Mouse (Mus musculus): Measurements from ENCODE around the gene Mphosph10.

The Mphosph10 gene

GRCm38 (mm10) chr7:64392122-64392818 is at the start of gene Mphosph10, which contains the start of gene Mcee:
TSS of gene Mphosph10 (minus strand) at chr7:64392268.
TSS of gene Mcee (plus strand) at chr7:64392607.
- peak; percentile 97 for DNase-seq (ENCODE audit: low spot score)

DNA sequence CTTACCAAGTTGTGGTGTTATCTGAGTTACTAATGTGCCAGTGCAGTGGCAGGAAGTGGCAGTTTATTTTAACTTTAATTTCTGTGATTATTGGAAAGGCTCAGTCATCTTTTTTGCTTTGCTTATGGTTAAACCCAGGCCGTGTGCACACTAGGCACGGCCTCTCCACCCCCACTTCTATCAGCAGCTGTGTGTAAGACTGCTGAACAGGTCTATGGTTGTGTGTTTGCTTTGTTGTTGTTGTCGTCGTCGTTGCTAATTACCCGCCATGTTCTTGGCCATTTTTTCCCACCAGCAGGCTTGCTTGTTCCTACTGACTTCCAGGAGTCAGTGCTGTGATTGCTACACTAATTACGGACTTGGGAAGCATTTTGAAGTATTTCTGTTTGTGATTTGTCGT is 48.5 kb upstream of the Mphosph10 start:
- no peak for DNase-seq (ENCODE audit: low spot score)

DNA sequence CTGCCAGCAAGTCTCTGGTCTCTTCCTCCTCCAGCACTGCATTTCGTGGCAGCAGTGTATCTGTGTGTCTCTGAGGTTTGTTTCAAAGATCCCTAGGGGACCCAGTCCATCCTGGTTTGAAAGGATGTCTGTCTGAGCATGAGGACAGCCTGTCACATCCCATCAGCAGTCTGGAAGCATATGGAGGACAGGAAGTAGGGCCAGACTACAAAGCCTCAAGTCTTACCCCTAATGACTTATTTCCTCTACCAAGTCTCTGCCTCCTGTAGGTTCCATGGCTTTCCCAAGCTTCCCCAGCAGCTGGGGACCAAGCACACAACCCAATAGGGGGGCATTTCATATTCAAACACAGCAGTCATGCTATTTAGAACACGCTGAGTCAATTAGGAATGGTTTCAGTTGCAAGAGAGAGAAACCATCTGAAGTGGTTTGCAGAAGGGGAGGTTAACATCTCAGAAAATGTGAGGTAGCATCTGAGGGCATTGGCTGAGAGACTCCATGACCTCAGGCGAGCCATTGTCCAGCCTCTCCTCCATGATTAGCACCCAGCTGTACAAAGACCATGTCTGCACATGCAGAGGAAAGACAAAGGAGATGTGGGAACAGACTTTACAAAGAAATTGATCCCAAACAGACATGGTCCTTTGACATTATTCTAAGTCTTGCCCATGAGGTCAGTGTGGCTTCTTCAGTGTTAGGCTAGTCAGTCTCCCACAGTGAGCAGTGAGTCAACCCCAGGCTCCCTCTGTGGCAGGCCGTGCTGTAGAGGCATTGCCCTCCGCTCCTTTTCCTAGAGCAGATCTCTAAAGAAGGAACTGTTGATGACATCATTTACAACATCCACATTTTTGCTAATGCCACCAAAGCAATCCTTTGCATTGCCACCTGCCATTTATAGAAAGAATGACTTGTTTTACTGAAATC is 47.8 kb upstream of the Mphosph10 start:
- no peak for DNase-seq (ENCODE audit: low spot score)

DNA sequence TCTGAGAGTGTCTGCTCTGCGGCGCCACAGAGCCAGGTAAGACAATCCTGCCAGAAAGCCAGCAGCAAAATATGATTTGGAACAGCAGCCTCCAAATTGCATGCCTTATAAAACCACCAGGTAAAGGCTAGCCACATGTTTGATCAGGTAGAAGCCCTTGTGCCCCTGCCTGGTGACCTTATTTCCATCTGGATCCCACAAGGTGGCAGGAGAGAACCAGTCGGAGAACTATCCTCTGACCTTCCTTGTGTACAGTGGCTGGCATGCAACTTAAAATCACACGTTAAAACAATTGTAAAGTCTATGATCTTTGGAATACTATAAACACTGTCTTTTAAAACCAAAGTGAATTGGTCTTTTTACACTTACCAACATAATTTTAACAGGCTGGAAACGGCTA is 32.8 kb upstream of the Mphosph10 start:
- DNase-seq (ENCODE audit: low spot score): no peak

DNA sequence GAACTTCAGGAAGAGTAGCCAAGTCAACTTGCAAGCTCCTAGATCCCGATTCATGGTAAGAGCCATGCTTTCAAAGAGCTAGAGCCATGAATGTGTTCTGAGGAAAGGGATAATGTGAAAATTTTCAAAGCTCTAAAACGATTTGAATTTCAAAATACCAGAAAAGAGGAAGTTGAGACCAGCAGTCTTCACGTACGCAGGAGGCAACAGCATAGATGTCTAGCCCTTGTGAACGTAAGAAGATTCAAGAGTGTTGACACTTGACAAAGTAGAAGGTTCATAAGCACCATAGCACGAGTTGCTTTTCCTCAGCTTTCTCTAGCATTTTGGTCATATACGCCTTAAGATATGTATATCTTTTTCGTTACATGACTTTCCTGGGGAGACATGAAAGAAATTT is 11.9 kb upstream of the Mphosph10 start:
- DNase-seq (ENCODE audit: low spot score): no peak

- no peak for DNase-seq (ENCODE audit: low spot score)
Measured at GRCm38 (mm10) chr7:64402452-64402851, 10.4 kb upstream of the Mphosph10 start.

GRCm38 (mm10) chr7:64400725-64401124 is 8.7 kb upstream of the Mphosph10 start:
- DNase-seq (ENCODE audit: low spot score): no peak

- DNase-seq (ENCODE audit: low spot score): no peak
Measured at GRCm38 (mm10) chr7:64392819-64393151, 717 bp upstream of the Mphosph10 start.

- peak; percentile 31 for DNase-seq (ENCODE audit: low spot score)
Measured at GRCm38 (mm10) chr7:64391479-64391878, 589 bp downstream of the Mphosph10 start.

- DNase-seq (ENCODE audit: low spot score): peak; percentile 83
Measured at GRCm38 (mm10) chr7:64373830-64374562, 18.1 kb downstream of the Mphosph10 start, which contains the start of gene Fan1. TSS of gene Fan1 (minus strand) at chr7:64374095.

DNA sequence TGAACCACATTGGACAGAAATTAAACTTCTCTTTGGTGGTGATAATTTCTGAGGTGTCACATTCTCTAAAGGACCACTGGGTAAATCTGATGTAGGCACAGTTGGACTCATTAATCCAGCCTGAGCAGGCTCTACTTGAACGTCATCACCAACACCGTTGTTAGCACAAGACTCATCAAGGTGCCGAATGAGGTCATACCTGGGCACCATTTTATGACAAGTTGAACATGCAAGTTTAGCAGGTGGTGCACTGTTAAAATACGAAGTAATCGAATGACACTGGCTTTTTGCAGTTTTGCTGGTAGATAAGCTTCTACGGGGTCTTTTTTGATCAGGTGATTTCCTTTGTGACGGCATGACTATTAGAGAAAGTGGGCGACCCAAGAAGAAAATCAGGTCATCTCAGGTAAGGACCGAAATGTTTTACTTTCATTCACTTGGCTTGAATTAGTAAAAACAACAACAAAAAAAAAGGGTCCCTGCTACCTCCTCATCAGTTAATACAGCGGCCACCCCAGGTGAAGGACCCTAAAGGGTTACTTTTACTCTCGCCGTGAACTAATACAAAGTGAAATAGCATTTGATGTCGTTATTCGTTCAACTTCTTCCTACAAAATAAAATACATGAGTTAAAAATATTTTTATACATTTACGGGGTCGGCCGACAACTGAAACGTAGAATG is 18.8 kb downstream of the Mphosph10 start:
- DNase-seq (ENCODE audit: low spot score): no peak

GRCm38 (mm10) chr7:64371940-64372878 is 19.9 kb downstream of the Mphosph10 start:
- no peak for DNase-seq (ENCODE audit: low spot score)

DNA sequence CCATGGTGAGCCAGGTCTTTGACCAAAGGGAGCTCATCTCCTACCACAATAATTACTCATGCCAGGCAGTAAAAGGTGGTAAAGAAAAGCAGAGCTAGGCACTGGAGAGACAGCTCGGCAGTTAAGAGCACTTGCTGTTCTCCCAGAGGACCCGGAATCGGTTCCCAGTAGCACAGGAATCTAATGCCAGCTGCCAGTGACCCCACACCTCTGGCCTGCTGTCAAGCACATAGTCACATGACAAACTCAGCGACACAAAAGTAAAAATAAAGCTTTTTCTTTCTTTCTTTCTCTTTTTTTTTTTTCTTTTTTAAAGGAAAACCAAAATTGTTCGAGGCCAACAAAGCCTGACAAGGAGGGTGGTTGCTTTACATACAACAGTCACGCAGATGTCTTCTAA is 22.2 kb downstream of the Mphosph10 start:
- no peak for DNase-seq (ENCODE audit: low spot score)

DNA sequence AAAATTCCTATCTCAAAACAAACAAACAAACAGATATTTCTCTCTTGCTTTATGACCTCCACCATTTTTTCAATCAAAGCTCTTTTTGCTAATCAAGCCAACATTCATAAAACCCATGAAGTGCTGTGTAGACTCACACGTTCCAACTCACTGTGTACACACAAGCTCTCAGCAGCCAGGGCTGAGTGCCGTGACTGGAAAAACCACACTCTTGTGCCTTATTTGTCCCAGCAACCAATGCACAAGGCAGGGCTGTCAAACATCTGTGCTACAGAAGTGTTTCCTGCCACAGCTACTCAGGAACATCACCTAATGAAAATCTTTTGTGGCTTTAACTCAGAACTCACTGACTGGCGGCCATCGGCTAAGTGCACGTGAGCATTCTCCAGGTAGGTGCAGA is 26.2 kb downstream of the Mphosph10 start:
- no peak for DNase-seq (ENCODE audit: low spot score)

DNA sequence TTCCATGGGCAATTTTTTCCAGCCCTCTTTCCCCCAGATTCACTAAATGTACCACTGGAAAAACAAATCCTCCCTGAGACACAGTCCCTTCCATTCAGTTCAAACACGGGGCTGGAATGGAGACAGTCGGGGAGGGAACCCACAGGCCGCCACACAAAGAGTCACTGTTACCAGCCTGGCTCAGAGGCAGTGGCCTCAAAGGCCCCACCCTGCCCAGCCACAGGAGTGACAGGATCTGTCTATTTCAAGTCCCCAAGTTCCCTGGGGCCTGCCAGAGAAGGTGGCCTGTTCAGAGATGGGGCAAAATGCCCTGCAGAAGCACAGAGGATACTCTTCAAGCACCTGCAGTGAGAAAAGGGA is 31.5 kb downstream of the Mphosph10 start:
- DNase-seq (ENCODE audit: low spot score): no peak

DNA sequence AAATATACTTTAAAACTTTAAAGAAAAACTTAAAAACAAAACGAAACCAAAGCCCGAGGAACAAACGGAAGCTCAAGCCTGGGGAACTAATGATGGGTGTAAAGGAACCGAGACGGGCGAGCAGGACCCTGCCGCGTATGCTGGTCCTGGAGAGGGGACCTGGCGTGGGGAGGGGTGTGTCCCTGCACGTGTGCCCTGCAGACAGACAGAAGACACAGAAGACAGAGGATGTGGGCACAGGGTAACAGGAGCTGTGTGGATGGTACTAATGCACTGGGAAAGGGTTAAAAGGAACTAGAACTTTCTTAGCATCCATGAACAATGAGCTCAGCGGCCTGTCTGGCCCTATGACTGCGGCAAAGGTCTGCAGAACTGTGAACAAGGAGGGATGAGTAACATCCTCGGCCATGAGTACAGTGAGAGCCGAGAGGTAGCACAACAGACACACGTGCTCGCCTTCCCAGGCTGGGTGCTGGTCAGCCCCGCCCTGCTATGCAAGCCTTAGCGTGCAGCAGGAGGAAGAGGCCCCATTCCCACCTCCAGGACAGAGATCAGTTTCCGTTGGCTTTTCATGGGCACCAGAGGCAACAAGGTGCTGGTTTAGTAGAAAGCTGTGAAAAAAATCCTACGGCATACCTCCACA is 32.0 kb downstream of the Mphosph10 start:
- no peak for DNase-seq (ENCODE audit: low spot score)

GRCm38 (mm10) chr7:64358666-64359065 is 33.4 kb downstream of the Mphosph10 start:
- no peak for DNase-seq (ENCODE audit: low spot score)

DNA sequence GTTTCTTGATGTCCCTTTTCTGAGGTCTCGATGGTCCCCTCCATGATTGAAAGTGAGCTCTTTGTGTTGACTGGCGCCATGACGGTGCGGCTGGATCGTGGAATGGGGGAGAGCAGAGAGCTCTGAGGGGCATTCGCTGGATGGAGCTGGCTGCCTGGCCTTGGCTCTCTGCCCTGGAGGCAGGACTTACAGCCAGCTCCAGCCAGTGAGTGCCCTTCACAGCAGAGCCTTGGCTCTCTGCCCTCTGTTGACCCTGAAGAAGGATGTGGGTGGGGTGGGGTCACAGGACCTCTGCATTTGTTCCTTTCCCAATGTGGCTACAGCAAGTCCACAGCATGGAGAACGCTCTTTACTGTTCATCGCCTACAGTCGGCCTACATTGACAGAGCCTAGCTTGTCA is 34.7 kb downstream of the Mphosph10 start:
- DNase-seq (ENCODE audit: low spot score): no peak

DNA sequence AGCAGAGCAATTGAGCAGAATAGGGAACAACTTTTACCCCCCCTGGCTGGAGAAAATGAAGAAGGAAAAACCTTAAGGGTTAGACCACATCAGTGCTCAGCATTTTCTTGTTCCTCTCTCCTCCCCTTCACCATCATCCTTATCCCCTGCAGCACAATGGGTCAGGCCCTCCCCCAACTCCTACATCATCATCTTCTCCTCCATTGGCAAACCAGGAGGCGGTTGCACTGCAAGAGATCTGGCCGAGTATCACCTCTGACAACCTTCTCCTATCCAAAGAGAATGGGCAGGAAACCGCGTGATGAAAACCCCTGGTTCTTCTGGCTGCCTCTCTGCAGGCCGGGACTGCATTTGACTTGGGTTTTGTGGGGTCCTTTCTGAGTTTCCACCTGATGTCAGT is 35.4 kb downstream of the Mphosph10 start:
- DNase-seq (ENCODE audit: low spot score): no peak

GRCm38 (mm10) chr7:64354206-64354605 is 37.9 kb downstream of the Mphosph10 start:
- no peak for DNase-seq (ENCODE audit: low spot score)
